Mouse (Mus musculus): ENCODE data around the gene Rbfox1. TPM values are rescaled to one million over a fixed set of nuclear protein-coding genes. Genes with fewer than 3 reads are reported as not detected.

The Rbfox1 gene
- polyA plus RNA-seq, 1 experiment, result not detected

DNA sequence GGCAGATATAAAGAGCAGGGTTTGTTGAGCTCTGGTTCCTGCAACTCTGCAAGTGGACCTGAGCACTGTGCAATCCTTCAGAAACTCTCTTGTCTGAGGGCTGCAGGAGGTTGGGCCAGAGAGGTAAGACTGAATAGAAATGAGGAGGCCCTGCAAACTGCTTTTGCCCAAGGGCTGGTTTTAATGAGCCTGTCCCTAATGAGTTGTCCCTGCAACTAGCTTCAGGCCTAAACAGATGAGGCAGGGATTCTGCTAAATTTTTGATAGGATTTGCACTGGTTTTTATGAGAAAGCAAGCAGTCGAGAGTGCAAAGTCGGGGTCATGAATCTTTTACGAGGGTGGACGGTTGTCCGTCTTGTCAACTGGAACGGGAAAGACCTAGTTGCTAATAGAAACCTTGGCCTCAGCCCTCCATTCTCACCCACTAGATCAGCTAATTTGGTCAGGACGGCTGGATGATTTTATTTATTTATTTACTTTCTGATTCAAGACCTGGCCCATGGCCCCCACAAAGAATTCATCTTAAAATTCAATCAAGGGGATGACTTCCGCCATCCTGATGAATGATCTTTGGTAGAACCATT, 1279.1 kb downstream of the Rbfox1 start:
- WGBS, result 77% methylated on average over 8 of the region's 8 CpGs
- H3K27ac ChIP-seq (ENCODE audit: control insufficient read depth, insufficient read depth, low read depth, low read length, poor library complexity), result no peak overlapping the region
- H3K4me3 ChIP-seq (replicated peaks; ENCODE audit: control insufficient read depth, low read depth, low read length), result no peak overlapping the region
- H3K4me1 ChIP-seq (ENCODE audit: control insufficient read depth, insufficient read depth, low read length), result no peaks in the 10 kb centered on the region
- TF ChIP-seq POLR2A (IDR thresholded peaks at IDR 0.05; ENCODE audit: borderline replicate concordance, control insufficient read depth, low read depth, low read length) (no peak), CTCF (IDR thresholded peaks at IDR 0.05; ENCODE audit: control insufficient read depth, insufficient read depth, low read length) (no peak)

DNA sequence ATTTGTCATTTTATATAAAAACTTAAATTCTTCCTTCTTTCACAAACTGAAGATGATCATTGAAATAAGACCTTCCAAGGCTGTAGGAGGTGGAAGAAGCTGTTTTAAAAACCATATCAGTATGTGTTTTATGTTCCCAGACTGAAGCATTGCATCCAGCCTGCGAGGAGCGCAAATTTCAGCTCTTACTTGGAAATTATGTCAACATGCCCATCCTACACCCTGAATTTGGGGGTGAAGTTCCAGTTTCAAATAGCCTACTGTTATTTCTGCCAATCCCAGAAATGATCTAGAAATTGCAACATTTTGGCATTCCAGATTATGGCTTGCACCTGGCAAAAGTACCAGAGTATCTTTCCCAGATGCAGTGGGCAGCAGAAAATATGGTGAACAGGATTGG, 1290.8 kb downstream of the Rbfox1 start:
- TF ChIP-seq POLR2A (IDR thresholded peaks at IDR 0.05; ENCODE audit: borderline replicate concordance, control insufficient read depth, low read depth, low read length), result no peak
- no peak for TF ChIP-seq CTCF (IDR thresholded peaks at IDR 0.05; ENCODE audit: control insufficient read depth, insufficient read depth, low read length)
- WGBS, result 85% methylated on average over 2 of the region's 2 CpGs

DNA sequence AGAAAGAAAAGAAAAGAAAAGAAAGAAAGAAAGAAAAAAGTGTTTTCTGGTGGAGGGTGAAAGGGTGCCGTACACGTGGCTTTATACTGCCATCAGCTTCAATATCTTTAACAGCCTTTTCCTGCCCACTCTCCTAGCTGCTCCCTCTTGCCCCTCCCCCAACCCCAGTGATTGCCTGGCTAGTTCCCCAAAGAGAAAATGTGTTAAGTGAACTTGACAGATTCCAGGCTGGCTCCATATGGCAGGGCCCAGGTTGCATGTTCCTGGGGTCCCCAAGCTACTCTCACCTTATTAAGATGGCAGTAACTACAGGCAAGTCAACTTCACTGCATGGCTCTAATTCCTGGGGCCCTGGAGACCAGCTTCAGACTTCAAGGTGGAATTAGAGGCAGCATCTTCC, 1302.6 kb downstream of the Rbfox1 start:
- WGBS, result 33% methylated on average over 2 of the region's 2 CpGs
- no peak for TF ChIP-seq POLR2A (IDR thresholded peaks at IDR 0.05; ENCODE audit: borderline replicate concordance, control insufficient read depth, low read depth, low read length)
- no peak for TF ChIP-seq CTCF (IDR thresholded peaks at IDR 0.05; ENCODE audit: control insufficient read depth, insufficient read depth, low read length)
- H3K4me1 ChIP-seq (ENCODE audit: control insufficient read depth, insufficient read depth, low read length), result no peaks in the 10 kb centered on the region
- H3K27ac ChIP-seq (ENCODE audit: control insufficient read depth, insufficient read depth, low read depth, low read length, poor library complexity), result no peak overlapping the region
- H3K4me3 ChIP-seq (replicated peaks; ENCODE audit: control insufficient read depth, low read depth, low read length), result no peak overlapping the region

More for the DNA sequence above, 1290.8 kb downstream of the Rbfox1 start:
- H3K4me3 ChIP-seq (replicated peaks; ENCODE audit: control insufficient read depth, low read depth, low read length), result no peak overlapping the region
- no peak overlapping the region for H3K27ac ChIP-seq (ENCODE audit: control insufficient read depth, insufficient read depth, low read depth, low read length, poor library complexity)
- no peaks in the 10 kb centered on the region for H3K4me1 ChIP-seq (ENCODE audit: control insufficient read depth, insufficient read depth, low read length)

DNA sequence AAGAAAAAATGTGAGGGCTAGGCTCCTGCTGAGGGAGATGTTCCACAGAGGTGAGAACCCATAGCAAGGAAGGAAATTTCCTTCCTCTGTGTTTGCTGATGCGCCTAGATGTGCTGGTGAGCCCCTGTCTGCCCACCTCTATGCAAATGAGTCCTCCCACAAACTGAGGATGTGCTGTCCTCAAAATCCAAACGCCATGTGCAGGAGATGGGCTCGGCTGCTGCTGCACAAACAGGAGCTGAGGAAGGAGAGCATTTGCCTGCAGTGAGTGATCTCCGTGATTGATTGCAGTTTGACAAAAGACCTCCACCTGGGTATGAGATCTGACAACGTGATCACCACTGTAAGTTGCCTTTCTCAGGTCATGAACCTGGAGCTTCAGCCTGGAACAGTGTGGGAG, 1308.4 kb downstream of the Rbfox1 start:
- Histone ChIP-seq H3K4me1 (ENCODE audit: control insufficient read depth, insufficient read depth, low read length) (no peaks in the 10 kb centered on the region), H3K4me3 (replicated peaks; ENCODE audit: control insufficient read depth, low read depth, low read length) (no peak overlapping the region), H3K27ac (ENCODE audit: control insufficient read depth, insufficient read depth, low read depth, low read length, poor library complexity) (no peak overlapping the region)
- no peak for TF ChIP-seq CTCF (IDR thresholded peaks at IDR 0.05; ENCODE audit: control insufficient read depth, insufficient read depth, low read length)
- no peak for TF ChIP-seq POLR2A (IDR thresholded peaks at IDR 0.05; ENCODE audit: borderline replicate concordance, control insufficient read depth, low read depth, low read length)
- WGBS, result 62% methylated on average over 5 of the region's 5 CpGs

DNA sequence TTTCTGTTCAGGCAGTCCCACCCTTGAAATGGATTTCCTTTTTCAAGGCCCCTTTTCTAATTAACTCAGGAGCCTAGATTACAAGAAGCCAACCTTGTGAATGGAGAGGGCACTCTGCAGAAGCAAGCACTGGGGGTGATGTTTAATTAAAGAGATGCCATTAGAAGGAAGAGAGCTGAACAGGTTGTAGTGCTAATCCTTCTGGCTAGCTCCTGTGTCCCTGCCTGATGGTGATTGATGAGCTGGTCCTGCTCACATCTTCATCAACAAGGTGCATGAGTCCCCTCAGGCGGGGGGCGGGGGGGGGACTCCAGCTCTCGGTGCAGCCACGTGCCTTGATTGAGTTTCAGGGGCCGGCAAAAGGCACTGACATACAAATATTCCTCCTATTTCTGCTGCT, 1312.8 kb downstream of the Rbfox1 start:
- no peak for TF ChIP-seq CTCF (IDR thresholded peaks at IDR 0.05; ENCODE audit: control insufficient read depth, insufficient read depth, low read length)
- Histone ChIP-seq H3K27ac (ENCODE audit: control insufficient read depth, insufficient read depth, low read depth, low read length, poor library complexity) (no peak overlapping the region), H3K4me3 (replicated peaks; ENCODE audit: control insufficient read depth, low read depth, low read length) (no peak overlapping the region), H3K4me1 (ENCODE audit: control insufficient read depth, insufficient read depth, low read length) (no peaks in the 10 kb centered on the region)
- 93% methylated on average over 5 of the region's 5 CpGs for WGBS

DNA sequence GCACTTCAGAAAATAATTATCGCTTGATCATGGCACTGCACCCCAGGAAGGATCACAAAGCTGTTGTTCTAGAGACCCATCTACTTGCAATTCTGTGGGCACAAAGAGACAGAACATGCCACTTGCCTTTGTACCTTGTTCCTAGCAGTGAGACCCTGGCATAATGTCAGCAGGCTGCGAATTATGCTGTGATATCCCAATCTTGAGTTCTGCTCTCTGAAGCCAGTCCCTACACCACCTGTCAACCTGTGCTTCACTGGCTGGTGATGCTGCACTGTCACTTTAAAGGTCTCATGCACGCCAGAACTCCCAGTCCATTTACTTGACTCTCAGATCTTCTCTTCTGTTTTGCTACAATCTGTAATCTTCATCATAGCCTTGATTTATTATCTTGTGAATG, 1315.1 kb downstream of the Rbfox1 start:
- no peak overlapping the region for H3K27ac ChIP-seq (ENCODE audit: control insufficient read depth, insufficient read depth, low read depth, low read length, poor library complexity)
- H3K4me3 ChIP-seq (replicated peaks; ENCODE audit: control insufficient read depth, low read depth, low read length), result no peak overlapping the region
- no peaks in the 10 kb centered on the region for H3K4me1 ChIP-seq (ENCODE audit: control insufficient read depth, insufficient read depth, low read length)
- 71% methylated on average over 3 of the region's 3 CpGs for WGBS
- TF ChIP-seq POLR2A (IDR thresholded peaks at IDR 0.05; ENCODE audit: borderline replicate concordance, control insufficient read depth, low read depth, low read length), result no peak
- TF ChIP-seq CTCF (IDR thresholded peaks at IDR 0.05; ENCODE audit: control insufficient read depth, insufficient read depth, low read length), result no peak

DNA sequence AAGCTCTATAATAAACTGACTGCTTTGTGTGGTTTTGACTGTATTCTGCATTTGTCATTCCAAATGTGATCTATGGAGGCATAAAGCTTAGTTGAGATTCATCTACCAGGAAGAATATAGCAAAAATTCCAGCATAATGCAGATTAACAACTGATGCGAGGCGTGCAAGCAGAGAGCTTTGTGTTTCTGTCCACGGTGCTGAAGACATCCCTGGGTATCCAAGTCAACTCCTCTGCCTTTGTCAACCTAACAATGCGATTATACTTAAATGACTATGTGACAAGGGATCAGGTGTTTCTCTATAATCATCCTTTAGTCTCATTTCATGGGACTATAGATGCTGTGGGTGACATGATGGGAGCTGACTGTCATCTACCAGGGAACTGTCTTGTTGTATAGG, 1316.7 kb downstream of the Rbfox1 start:
- TF ChIP-seq POLR2A (IDR thresholded peaks at IDR 0.05; ENCODE audit: borderline replicate concordance, control insufficient read depth, low read depth, low read length) (no peak), CTCF (IDR thresholded peaks at IDR 0.05; ENCODE audit: control insufficient read depth, insufficient read depth, low read length) (no peak)
- Histone ChIP-seq H3K27ac (ENCODE audit: control insufficient read depth, insufficient read depth, low read depth, low read length, poor library complexity) (no peak overlapping the region), H3K4me1 (ENCODE audit: control insufficient read depth, insufficient read depth, low read length) (no peaks in the 10 kb centered on the region), H3K4me3 (replicated peaks; ENCODE audit: control insufficient read depth, low read depth, low read length) (no peak overlapping the region)
- WGBS, result 59% methylated on average over 4 of the region's 4 CpGs

DNA sequence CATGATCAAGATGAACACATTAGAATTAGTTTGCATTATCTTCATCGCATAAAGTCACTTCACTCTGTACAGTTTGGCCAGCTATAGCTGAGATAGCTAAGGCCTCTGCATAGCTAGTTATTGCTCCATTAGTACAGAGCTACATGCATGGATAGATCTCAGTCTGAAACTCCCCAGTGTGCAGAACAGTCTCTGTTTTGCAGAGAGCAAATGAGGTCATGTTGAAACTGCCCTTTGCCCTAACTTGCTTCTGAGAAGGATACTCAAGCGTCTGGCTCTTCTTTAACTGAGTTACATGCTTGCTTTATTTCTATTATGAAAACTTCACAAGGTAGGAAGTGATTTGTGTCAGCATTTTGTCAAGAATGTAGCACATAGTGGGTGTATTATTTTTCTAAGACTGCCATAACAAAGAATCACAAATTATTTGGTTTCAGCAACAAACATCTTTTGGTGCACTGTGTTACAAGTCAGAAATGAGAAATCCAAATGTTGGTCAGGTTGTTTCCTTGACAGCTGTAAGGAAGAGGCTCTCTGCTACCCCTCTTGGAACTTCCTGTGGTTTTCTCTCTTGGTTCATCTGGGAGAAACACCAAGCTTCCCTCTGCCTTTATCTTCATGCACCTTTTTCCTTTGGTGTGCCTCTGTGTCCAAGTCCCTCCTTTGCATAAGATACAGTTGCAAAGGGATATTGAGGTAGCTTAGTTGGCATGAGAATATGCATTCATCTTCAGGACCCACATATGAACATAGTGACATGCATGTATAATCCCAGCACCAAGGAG, 1321.2 kb downstream of the Rbfox1 start:
- Histone ChIP-seq H3K4me1 (ENCODE audit: control insufficient read depth, insufficient read depth, low read length) (no peaks in the 10 kb centered on the region), H3K27ac (ENCODE audit: control insufficient read depth, insufficient read depth, low read depth, low read length, poor library complexity) (no peak overlapping the region), H3K4me3 (replicated peaks; ENCODE audit: control insufficient read depth, low read depth, low read length) (no peak overlapping the region)
- TF ChIP-seq CTCF (IDR thresholded peaks at IDR 0.05; ENCODE audit: control insufficient read depth, insufficient read depth, low read length), result no peak
- TF ChIP-seq POLR2A (IDR thresholded peaks at IDR 0.05; ENCODE audit: borderline replicate concordance, control insufficient read depth, low read depth, low read length), result no peak
- WGBS, result 63% methylated on average over 2 of the region's 2 CpGs

Data from bone marrow, adult 2 months (tissue).